Mouse (Mus musculus): ENCODE measurements around the gene Myh9. TPM values are rescaled to one million over a fixed set of nuclear protein-coding genes. Genes with fewer than 3 reads are reported as not detected.

Myh9 gene
- polyA plus RNA-seq (2021): 677 TPM

- no peak for TF ChIP-seq CTCF (IDR thresholded peaks at IDR 0.05)
- in situ Hi-C loops (cut with MboI; ENCODE audit: low pct_unique_long_range_greater_than_20kb): loop anchor here (10.0 kb wide), 1 partner anchor 73 kb away; no protein-coding TSS in a partner anchor
- no peaks in the 10 kb centered on the region for H3K27me3 ChIP-seq
- CTCF ChIA-PET: interaction anchor here (0.9 kb wide), 1 partner anchor 68 kb away, joined by 3 read pairs; no protein-coding TSS in a partner anchor
- POLR2A ChIA-PET: interaction anchor here (0.7 to 3.5 kb wide), 13 partner anchors 19 to 74 kb away, joined by 3 to 21 read pairs (median 5); no protein-coding TSS in a partner anchor
- DNase-seq (ENCODE audit: low read depth, low spot score): peak; percentile 100
- peak; percentile 87 for ATAC-seq
These were observed at the start of gene Myh9 for GRCm38 (mm10) chr15:77842047-77842843. TSS of gene Myh9 (minus strand) at chr15:77842175.

GRCm38 (mm10) chr15:77891766-77892165 lies 49.8 kb upstream of the Myh9 start:
- in situ Hi-C loops (cut with MboI; ENCODE audit: low pct_unique_long_range_greater_than_20kb): no loop called here
- ChIA-PET POLR2A (no interaction called here), CTCF (no interaction called here)
- DNase-seq (ENCODE audit: low read depth, low spot score) (no peak), ATAC-seq (no peak)
- no peak for TF ChIP-seq CTCF (IDR thresholded peaks at IDR 0.05)
- no peaks in the 10 kb centered on the region for H3K27me3 ChIP-seq

- ATAC-seq: no peak
- no peaks in the 10 kb centered on the region for H3K27me3 ChIP-seq
- DNase-seq (ENCODE audit: low read depth, low spot score): no peak
- POLR2A ChIA-PET: interaction anchor here (0.9 to 2.9 kb wide), 6 partner anchors 14 to 76 kb away, joined by 3 to 21 read pairs (median 3); partner anchors contain the start of gene Myh9
- no peak for TF ChIP-seq CTCF (IDR thresholded peaks at IDR 0.05)
- CTCF ChIA-PET: interaction anchor here (1.0 to 1.4 kb wide), 5 partner anchors 18 to 56 kb away, joined by 3 to 5 read pairs (median 3); no protein-coding TSS in a partner anchor
- in situ Hi-C loops (cut with MboI; ENCODE audit: low pct_unique_long_range_greater_than_20kb): loop anchor here (5.0 kb wide), 1 partner anchor 43 kb away; no protein-coding TSS in a partner anchor
These were observed 47.9 kb upstream of the Myh9 start for GRCm38 (mm10) chr15:77889761-77890422.

GRCm38 (mm10) chr15:77888286-77888685 lies 46.3 kb upstream of the Myh9 start:
- no peaks in the 10 kb centered on the region for H3K27me3 ChIP-seq
- TF ChIP-seq CTCF (IDR thresholded peaks at IDR 0.05): no peak
- in situ Hi-C loops (cut with MboI; ENCODE audit: low pct_unique_long_range_greater_than_20kb): loop anchor here (5.0 kb wide), 1 partner anchor 41 kb away; no protein-coding TSS in a partner anchor
- DNase-seq (ENCODE audit: low read depth, low spot score) (peak; percentile 91), ATAC-seq (peak; percentile 72)
- CTCF ChIA-PET: interaction anchor here (1.0 to 1.2 kb wide), 4 partner anchors 11 to 68 kb away, joined by 3 read pairs; no protein-coding TSS in a partner anchor
- POLR2A ChIA-PET: interaction anchor here (0.6 to 1.0 kb wide), 3 partner anchors 44 to 59 kb away, joined by 3 to 5 read pairs (median 3); no protein-coding TSS in a partner anchor

GRCm38 (mm10) chr15:77887093-77887488 lies 45.1 kb upstream of the Myh9 start:
- in situ Hi-C loops (cut with MboI; ENCODE audit: low pct_unique_long_range_greater_than_20kb): loop anchor here (5.0 kb wide), 1 partner anchor 40 kb away; no protein-coding TSS in a partner anchor
- no peak for ATAC-seq
- H3K27me3 ChIP-seq: no peaks in the 10 kb centered on the region
- POLR2A ChIA-PET: interaction anchor here (0.7 kb wide), 1 partner anchor 29 kb away, joined by 3 read pairs; no protein-coding TSS in a partner anchor
- CTCF ChIA-PET: no interaction called here
- TF ChIP-seq CTCF (IDR thresholded peaks at IDR 0.05): no peak
- no peak for DNase-seq (ENCODE audit: low read depth, low spot score)

- POLR2A ChIA-PET: interaction anchor here (0.6 to 1.6 kb wide), 2 partner anchors 52 to 54 kb away, joined by 3 read pairs; no protein-coding TSS in a partner anchor
These were observed 44.6 kb upstream of the Myh9 start for GRCm38 (mm10) chr15:77886369-77887092.

GRCm38 (mm10) chr15:77885945-77886344 lies 44.0 kb upstream of the Myh9 start:
- POLR2A ChIA-PET: interaction anchor here (0.6 to 1.6 kb wide), 2 partner anchors 52 to 54 kb away, joined by 3 read pairs; no protein-coding TSS in a partner anchor
- H3K27me3 ChIP-seq: no peaks in the 10 kb centered on the region
- TF ChIP-seq CTCF (IDR thresholded peaks at IDR 0.05): no peak
- no peak for ATAC-seq
- in situ Hi-C loops (cut with MboI; ENCODE audit: low pct_unique_long_range_greater_than_20kb): loop anchor here (5.0 kb wide), 1 partner anchor 39 kb away; no protein-coding TSS in a partner anchor
- CTCF ChIA-PET: interaction anchor here (1.9 kb wide), 1 partner anchor 32 kb away, joined by 5 read pairs; no protein-coding TSS in a partner anchor
- no peak for DNase-seq (ENCODE audit: low read depth, low spot score)

More at GRCm38 (mm10) chr15:77886369-77887092, 44.6 kb upstream of the Myh9 start:
- in situ Hi-C loops (cut with MboI; ENCODE audit: low pct_unique_long_range_greater_than_20kb): loop anchor here (5.0 kb wide), 1 partner anchor 39 kb away; no protein-coding TSS in a partner anchor
- no peak for ATAC-seq
- TF ChIP-seq CTCF (IDR thresholded peaks at IDR 0.05): no peak
- no peaks in the 10 kb centered on the region for H3K27me3 ChIP-seq
- CTCF ChIA-PET: interaction anchor here (1.9 kb wide), 1 partner anchor 31 kb away, joined by 5 read pairs; no protein-coding TSS in a partner anchor
- DNase-seq (ENCODE audit: low read depth, low spot score): no peak

- TF ChIP-seq CTCF (IDR thresholded peaks at IDR 0.05): no peak
- no peaks in the 10 kb centered on the region for H3K27me3 ChIP-seq
- no peak for DNase-seq (ENCODE audit: low read depth, low spot score)
- ChIA-PET POLR2A (interaction anchor here (0.5 to 1.6 kb wide), 3 partner anchors 53 to 495 kb away, joined by 3 to 4 read pairs (median 3); no protein-coding TSS in a partner anchor), CTCF (interaction anchor here (1.9 kb wide), 1 partner anchor 33 kb away, joined by 5 read pairs; no protein-coding TSS in a partner anchor)
- in situ Hi-C loops (cut with MboI; ENCODE audit: low pct_unique_long_range_greater_than_20kb): loop anchor here (5.0 kb wide), 1 partner anchor 38 kb away; no protein-coding TSS in a partner anchor
- ATAC-seq: no peak
These were observed 43.2 kb upstream of the Myh9 start for GRCm38 (mm10) chr15:77885159-77885558.

GRCm38 (mm10) chr15:77883697-77884010 lies 41.7 kb upstream of the Myh9 start:
- DNase-seq (ENCODE audit: low read depth, low spot score): no peak
- in situ Hi-C loops (cut with MboI; ENCODE audit: low pct_unique_long_range_greater_than_20kb): no loop called here

More at GRCm38 (mm10) chr15:77883697-77884010, 41.7 kb upstream of the Myh9 start:
- ATAC-seq: no peak
- CTCF ChIA-PET: interaction anchor here (1.3 kb wide), 1 partner anchor 32 kb away, joined by 4 read pairs; no protein-coding TSS in a partner anchor
- POLR2A ChIA-PET: interaction anchor here (2.6 kb wide), 1 partner anchor 42 kb away, joined by 12 read pairs; the partner anchor contains the start of gene Myh9
- no peak for TF ChIP-seq CTCF (IDR thresholded peaks at IDR 0.05)
- no peaks in the 10 kb centered on the region for H3K27me3 ChIP-seq

Measured in Patski (cell line).